Mouse (Mus musculus): Measurements from ENCODE around the gene Ubtd2. TPM values are rescaled to one million over a fixed set of nuclear protein-coding genes. Genes with fewer than 3 reads are reported as not detected.

Gene Ubtd2
- polyA plus RNA-seq, 1 experiment from 2014 or later: 53.7 TPM

GRCm38 (mm10) chr11:32562706-32563105, 107.5 kb downstream of the Ubtd2 start:
- ATAC-seq (ENCODE audit: low FRiP score): no peak
- H3K9me3 ChIP-seq (ENCODE audit: control insufficient read depth, low read length): no peaks in the 10 kb centered on the region
- no peak for DNase-seq (ENCODE audit: low spot score)
- H3K4me3 ChIP-seq (replicated peaks; ENCODE audit: low read length): no peak overlapping the region
- H3K27me3 ChIP-seq (ENCODE audit: control insufficient read depth, insufficient read depth, low read length): no peaks in the 10 kb centered on the region
- no peak overlapping the region for H3K4me2 ChIP-seq (replicated peaks)
- no peak overlapping the region for H3K27ac ChIP-seq
- no peaks in the 10 kb centered on the region for H3K36me3 ChIP-seq (replicated peaks; ENCODE audit: control insufficient read depth, insufficient read depth)
- H3K4me1 ChIP-seq (replicated peaks; ENCODE audit: control insufficient read depth, insufficient read depth, low read length): peaks cover 8% of the 10 kb centered on the region
- no peak overlapping the region for H3K9ac ChIP-seq
- 74% methylated on average over 5 of the region's 5 CpGs for WGBS

DNA sequence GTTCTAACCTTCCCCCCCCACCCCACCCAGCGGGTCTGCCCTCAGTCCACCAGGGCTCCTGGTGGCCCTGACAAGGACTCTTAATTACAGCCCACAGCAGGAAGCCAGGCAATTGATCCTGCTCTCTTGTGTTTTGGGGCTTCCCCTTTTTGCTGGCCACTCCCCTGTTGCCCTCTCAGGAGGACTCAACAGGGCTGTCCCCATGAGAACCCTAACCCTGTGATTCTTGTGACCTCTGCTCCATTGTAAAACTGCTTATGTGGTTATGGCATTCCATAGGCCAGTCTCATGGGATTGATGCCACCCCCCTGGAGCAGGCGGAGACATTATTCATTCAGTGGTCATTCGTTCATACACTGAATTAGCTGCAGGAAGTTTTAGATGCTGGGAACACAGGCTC, 108.5 kb downstream of the Ubtd2 start:
- Histone ChIP-seq H3K27me3 (ENCODE audit: control insufficient read depth, insufficient read depth, low read length) (no peaks in the 10 kb centered on the region), H3K9ac (no peak overlapping the region), H3K4me3 (replicated peaks; ENCODE audit: low read length) (no peak overlapping the region), H3K36me3 (replicated peaks; ENCODE audit: control insufficient read depth, insufficient read depth) (no peaks in the 10 kb centered on the region), H3K4me2 (replicated peaks) (no peak overlapping the region), H3K27ac (no peak overlapping the region), H3K4me1 (replicated peaks; ENCODE audit: control insufficient read depth, insufficient read depth, low read length) (peaks cover 8% of the 10 kb centered on the region), H3K9me3 (ENCODE audit: control insufficient read depth, low read length) (no peaks in the 10 kb centered on the region)
- 33% methylated on average over 3 of the region's 3 CpGs for WGBS
- ATAC-seq (ENCODE audit: low FRiP score): no peak
- DNase-seq (ENCODE audit: low spot score): no peak

DNA sequence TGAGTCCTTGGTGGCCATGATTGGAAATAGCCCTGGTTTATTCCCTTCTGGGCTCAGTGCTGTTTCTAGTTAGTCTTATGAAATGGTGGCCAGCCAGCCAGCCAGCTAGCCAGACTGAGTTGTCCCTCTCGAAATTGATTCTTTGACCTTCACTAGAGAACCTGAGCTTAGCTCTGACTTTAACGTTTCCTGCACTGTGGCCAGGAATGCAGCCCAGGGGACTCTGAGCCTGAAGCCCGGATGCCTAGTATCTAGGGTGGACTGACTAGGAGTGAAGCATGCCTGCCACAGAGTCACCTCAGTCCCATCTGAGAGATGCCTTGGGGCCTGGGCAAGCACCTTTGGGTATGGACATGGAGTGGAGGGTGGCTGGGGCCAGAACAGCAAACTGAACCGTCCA, 109.5 kb downstream of the Ubtd2 start:
- no peaks in the 10 kb centered on the region for H3K36me3 ChIP-seq (replicated peaks; ENCODE audit: control insufficient read depth, insufficient read depth)
- WGBS: 73% methylated on average over 4 of the region's 4 CpGs
- ATAC-seq (ENCODE audit: low FRiP score): no peak

DNA sequence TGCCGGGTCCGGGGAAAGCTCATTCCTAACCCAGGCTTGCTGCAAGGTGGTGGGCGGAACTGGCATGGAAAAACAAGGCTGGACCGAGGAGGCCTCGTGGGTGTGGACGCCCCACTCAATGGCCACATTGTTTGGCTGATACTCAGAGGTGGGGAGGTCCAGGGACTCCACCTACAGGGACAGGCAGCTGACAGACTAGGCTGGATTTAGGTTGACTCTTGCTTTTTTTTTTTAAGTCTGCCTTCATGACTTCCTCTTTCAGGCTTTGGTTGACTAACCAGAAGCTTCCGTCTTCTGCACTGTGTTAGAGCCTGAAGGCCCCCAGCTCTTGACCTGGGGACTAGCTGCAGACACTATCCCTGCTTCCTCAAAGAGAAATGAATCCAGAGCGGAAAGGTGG, 109.9 kb downstream of the Ubtd2 start:
- H3K4me2 ChIP-seq (replicated peaks): no peak overlapping the region
- no peaks in the 10 kb centered on the region for H3K36me3 ChIP-seq (replicated peaks; ENCODE audit: control insufficient read depth, insufficient read depth)
- H3K9me3 ChIP-seq (ENCODE audit: control insufficient read depth, low read length): no peaks in the 10 kb centered on the region
- WGBS: 59% methylated on average over 8 of the region's 8 CpGs
- no peak overlapping the region for H3K9ac ChIP-seq
- H3K4me3 ChIP-seq (replicated peaks; ENCODE audit: low read length): no peak overlapping the region
- ATAC-seq (ENCODE audit: low FRiP score): no peak
- no peak for DNase-seq (ENCODE audit: low spot score)
- H3K27me3 ChIP-seq (ENCODE audit: control insufficient read depth, insufficient read depth, low read length): no peaks in the 10 kb centered on the region
- H3K27ac ChIP-seq: no peak overlapping the region
- peaks cover 8% of the 10 kb centered on the region for H3K4me1 ChIP-seq (replicated peaks; ENCODE audit: control insufficient read depth, insufficient read depth, low read length)

More for the DNA sequence above, 109.5 kb downstream of the Ubtd2 start:
- no peaks in the 10 kb centered on the region for H3K27me3 ChIP-seq (ENCODE audit: control insufficient read depth, insufficient read depth, low read length)
- H3K4me3 ChIP-seq (replicated peaks; ENCODE audit: low read length): no peak overlapping the region
- H3K9me3 ChIP-seq (ENCODE audit: control insufficient read depth, low read length): no peaks in the 10 kb centered on the region
- no peak overlapping the region for H3K9ac ChIP-seq
- no peak for DNase-seq (ENCODE audit: low spot score)
- H3K27ac ChIP-seq: no peak overlapping the region
- H3K4me1 ChIP-seq (replicated peaks; ENCODE audit: control insufficient read depth, insufficient read depth, low read length): peaks cover 8% of the 10 kb centered on the region
- H3K4me2 ChIP-seq (replicated peaks): no peak overlapping the region

- H3K27ac ChIP-seq: no peak overlapping the region
- H3K4me3 ChIP-seq (replicated peaks; ENCODE audit: low read length): no peak overlapping the region
- DNase-seq (ENCODE audit: low spot score) (no peak), ATAC-seq (ENCODE audit: low FRiP score) (no peak)
- 91% methylated on average over 6 of the region's 6 CpGs for WGBS
- no peaks in the 10 kb centered on the region for H3K9me3 ChIP-seq (ENCODE audit: control insufficient read depth, low read length)
- H3K27me3 ChIP-seq (ENCODE audit: control insufficient read depth, insufficient read depth, low read length): no peaks in the 10 kb centered on the region
- no peak overlapping the region for H3K9ac ChIP-seq
- H3K36me3 ChIP-seq (replicated peaks; ENCODE audit: control insufficient read depth, insufficient read depth): no peaks in the 10 kb centered on the region
- no peak overlapping the region for H3K4me2 ChIP-seq (replicated peaks)
- H3K4me1 ChIP-seq (replicated peaks; ENCODE audit: control insufficient read depth, insufficient read depth, low read length): peaks cover 8% of the 10 kb centered on the region
Measured at GRCm38 (mm10) chr11:32566184-32566583, 111.0 kb downstream of the Ubtd2 start.

Other genes starting within 250 kb of the Ubtd2 start
- 48.6 and 49.9 TPM in 2 replicates for gene Snrnp25, start 250.0 kb upstream of the Ubtd2 start, polyA plus RNA-seq (2014; fragmentation: Nextera tagmentation; extraction: Ambion mirVana)
- gene Rhbdf1, start 233.1 kb upstream of the Ubtd2 start, polyA plus RNA-seq (2014; fragmentation: Nextera tagmentation; extraction: Ambion mirVana): 18.9 and 20.0 TPM in 2 replicates
- gene Mpg, start 228.9 kb upstream of the Ubtd2 start, polyA plus RNA-seq (2014; fragmentation: Nextera tagmentation; extraction: Ambion mirVana): 29.7 and 37.5 TPM in 2 replicates
- gene Nprl3, start 187.7 kb upstream of the Ubtd2 start, polyA plus RNA-seq (2014; fragmentation: Nextera tagmentation; extraction: Ambion mirVana): 23.7 and 35.3 TPM in 2 replicates
- gene Hba-x, start 179.0 kb upstream of the Ubtd2 start, polyA plus RNA-seq (2014; fragmentation: Nextera tagmentation; extraction: Ambion mirVana): 38.0 and 95.6 TPM in 2 replicates
- gene Hba-a1, start 171.9 kb upstream of the Ubtd2 start, polyA plus RNA-seq (2014; fragmentation: Nextera tagmentation; extraction: Ambion mirVana): 2,517 and 2,859 TPM in 2 replicates
- gene Hbq1b, start 168.4 kb upstream of the Ubtd2 start, polyA plus RNA-seq (2014; fragmentation: Nextera tagmentation; extraction: Ambion mirVana): 0.82 TPM in 1 of 2 replicates, not detected in the other
- gene Hba-a2, start 158.9 kb upstream of the Ubtd2 start, polyA plus RNA-seq (2014; fragmentation: Nextera tagmentation; extraction: Ambion mirVana): 6,611 and 7,624 TPM in 2 replicates
- 0.96 and 1.2 TPM in 2 replicates for gene Hbq1a, start 155.3 kb upstream of the Ubtd2 start, polyA plus RNA-seq (2014; fragmentation: Nextera tagmentation; extraction: Ambion mirVana)
- 21.8 and 23.4 TPM in 2 replicates for gene Sh3pxd2b, start 107.5 kb upstream of the Ubtd2 start, polyA plus RNA-seq (2014; fragmentation: Nextera tagmentation; extraction: Ambion mirVana)
- not detected in 2 replicates for gene Efcab9, start 76.7 kb downstream of the Ubtd2 start, polyA plus RNA-seq (2014; fragmentation: Nextera tagmentation; extraction: Ambion mirVana)
- 1.8 and 2.2 TPM in 2 replicates for gene Stk10, start 77.9 kb downstream of the Ubtd2 start, polyA plus RNA-seq (2014; fragmentation: Nextera tagmentation; extraction: Ambion mirVana)
- 114 and 134 TPM in 2 replicates for gene Fbxw11, start 187.4 kb downstream of the Ubtd2 start, polyA plus RNA-seq (2014; fragmentation: Nextera tagmentation; extraction: Ambion mirVana)

Data from hindbrain, embryonic 14.5 days (tissue).